Mouse (Mus musculus): ENCODE data around the gene Fst.

DNA sequence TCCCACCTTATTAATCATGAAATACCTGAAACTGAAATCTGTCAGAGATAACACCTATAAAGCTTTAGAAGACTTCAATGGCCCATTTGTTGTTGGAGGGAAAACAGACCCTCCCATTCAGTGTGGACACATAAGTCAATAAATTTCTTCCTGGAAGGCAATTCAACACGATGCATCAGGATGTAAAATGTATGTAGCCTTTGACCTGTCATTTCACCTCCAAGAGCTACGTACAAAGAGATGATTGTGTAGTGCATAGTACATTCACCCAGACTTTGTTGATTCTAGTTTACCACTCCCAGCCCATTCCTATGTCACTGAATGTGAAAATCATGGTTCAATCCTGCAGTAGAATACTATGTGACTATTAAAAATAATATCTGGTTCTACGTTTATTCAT lies 39.4 kb downstream of the Fst start:
- TF ChIP-seq POLR2A (IDR thresholded peaks at IDR 0.05; ENCODE audit: insufficient read length, low read depth) = no peak
- no peak for TF ChIP-seq TCF3 (IDR thresholded peaks at IDR 0.05; ENCODE audit: insufficient read length, low read depth)
- no peak for TF ChIP-seq E2F4 (IDR thresholded peaks at IDR 0.05; ENCODE audit: insufficient read depth)
- TF ChIP-seq POLR2AphosphoS2 (IDR thresholded peaks at IDR 0.05; ENCODE audit: insufficient read length, low read depth) = no peak
- no peak for TF ChIP-seq USF1 (IDR thresholded peaks at IDR 0.05; ENCODE audit: low read depth)
- no peak for TF ChIP-seq MYOG (IDR thresholded peaks at IDR 0.05; ENCODE audit: control insufficient read depth in 1 of 3, insufficient read depth in 1 of 3, insufficient read length in 2 of 3, low read depth in 2 of 3)
- no peak for TF ChIP-seq SRF (IDR thresholded peaks at IDR 0.05; ENCODE audit: control insufficient read depth, insufficient read length, low read depth)
- no peak for TF ChIP-seq TCF12 (IDR thresholded peaks at IDR 0.05; ENCODE audit: insufficient read depth, poor library complexity, severe bottlenecking)
- TF ChIP-seq MYOD1 (IDR thresholded peaks at IDR 0.05; ENCODE audit: control insufficient read depth in 1 of 3, insufficient read length in 2 of 3, low read depth in 2 of 3) = no peak
- TF ChIP-seq MAX (IDR thresholded peaks at IDR 0.05; ENCODE audit: low read depth) = no peak
- TF ChIP-seq REST (IDR thresholded peaks at IDR 0.05; ENCODE audit: insufficient read depth, insufficient read length) = no peak
- no peak for TF ChIP-seq CEBPB (IDR thresholded peaks at IDR 0.05; ENCODE audit: insufficient read depth, poor library complexity, severe bottlenecking)

Measured in myocyte (in vitro differentiated cells).